17 mouse cellular contexts compared by ENCODE assay signal in the genomic region with DNA sequence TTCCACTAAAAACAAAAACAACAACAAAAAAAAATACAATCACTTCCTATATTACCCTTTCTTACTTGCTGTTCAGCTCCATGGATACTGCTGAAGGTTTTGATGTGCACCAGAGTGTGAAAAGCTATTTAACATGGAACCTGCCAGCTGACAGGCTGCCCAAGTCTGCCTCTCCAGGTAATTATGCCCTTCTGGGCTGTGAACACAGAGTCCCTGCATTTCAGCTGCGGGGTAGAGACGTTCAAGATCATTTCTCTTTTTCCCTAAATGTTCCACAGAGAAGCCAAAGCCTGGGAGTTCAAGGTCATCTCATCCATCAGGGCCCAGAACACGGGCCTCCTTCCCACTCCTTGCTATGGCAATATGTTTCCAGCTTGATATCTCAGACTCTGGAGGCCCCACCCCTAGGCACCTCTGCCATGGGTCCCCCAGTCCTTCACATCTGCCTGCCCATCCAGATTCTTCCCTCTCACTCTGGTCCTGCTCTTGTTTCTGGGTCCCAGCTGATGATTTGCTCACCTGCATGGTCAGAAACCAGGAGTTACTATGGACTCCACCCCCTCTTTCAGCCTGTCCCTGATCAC.
DNase-seq lines count a peak whose midpoint lies in the region; ATAC-seq and TF ChIP-seq lines count a peak whose summit lies in the region.
"Had no signal": no experiment of that assay in that cellular context is flagged by ENCODE, and none has a peak within 500 bp of the region (broad histone marks: within the 10 kb centered on the region; RNA-seq: fewer than 3 reads in every experiment).

No protein-coding gene starts in this region.

- 0 out of 2 replicates have a peak overlapping the region, but pooled peaks have one; percentile 50 for H3K27ac ChIP-seq in hindbrain, embryonic 14.5 days
- H3K27ac ChIP-seq in hindbrain, embryonic 11.5 days (ENCODE audit: low read depth, low read length) = no peak overlapping the region
- no peak overlapping the region for H3K27ac ChIP-seq in liver, embryonic 14.5 days
- no peak overlapping the region for H3K27ac ChIP-seq in liver, embryonic 11.5 days (ENCODE audit: low read depth, low read length)
- no peak overlapping the region for H3K27ac ChIP-seq in liver, embryonic 15.5 days (replicated peaks)
- H3K27ac ChIP-seq: heart, embryonic 13.5 days; lung, embryonic 15.5 days had no signal

- H3K36me3 ChIP-seq in hindbrain, embryonic 14.5 days (replicated peaks; ENCODE audit: control insufficient read depth, insufficient read depth) = no peaks in the 10 kb centered on the region
- no peaks in the 10 kb centered on the region for H3K36me3 ChIP-seq in hindbrain, embryonic 11.5 days (ENCODE audit: control insufficient read depth, insufficient read depth, low read length)
- H3K36me3 ChIP-seq in liver, embryonic 14.5 days (replicated peaks; ENCODE audit: control insufficient read depth, insufficient read depth, low read depth) = no peaks in the 10 kb centered on the region
- H3K36me3 ChIP-seq in liver, embryonic 11.5 days (ENCODE audit: control insufficient read depth, insufficient read depth, low read length) = no peaks in the 10 kb centered on the region
- H3K36me3 ChIP-seq in liver, embryonic 15.5 days (replicated peaks) = no peaks in the 10 kb centered on the region
- H3K36me3 ChIP-seq: G1E; heart, embryonic 13.5 days; lung, embryonic 15.5 days had no signal

- ATAC-seq in hindbrain, embryonic 14.5 days (ENCODE audit: low FRiP score) = no peak
- no peak for ATAC-seq in hindbrain, embryonic 11.5 days (ENCODE audit: low FRiP score)
- ATAC-seq in liver, embryonic 14.5 days (ENCODE audit: insufficient read depth) = peak; percentile 52; the same call in 1 of the 2 replicates
- ATAC-seq in liver, embryonic 11.5 days (replicated peaks; ENCODE audit: low FRiP score) = no peak
- ATAC-seq in liver, embryonic 15.5 days (ENCODE audit: insufficient read depth) = 0 out of 2 replicates have a peak, but pooled peaks have one; percentile 66
- ATAC-seq: midbrain, embryonic 16.5 days had no signal

- no peak overlapping the region for H3K4me2 ChIP-seq in hindbrain, embryonic 14.5 days (replicated peaks)
- H3K4me2 ChIP-seq in hindbrain, embryonic 11.5 days (replicated peaks; ENCODE audit: low read depth, low read length) = no peak overlapping the region
- no peak overlapping the region for H3K4me2 ChIP-seq in liver, embryonic 14.5 days (ENCODE audit: low read depth)
- no peak overlapping the region for H3K4me2 ChIP-seq in liver, embryonic 11.5 days
- H3K4me2 ChIP-seq in liver, embryonic 15.5 days = no peak overlapping the region
- H3K4me2 ChIP-seq: heart, embryonic 13.5 days; lung, embryonic 15.5 days had no signal

- no peak overlapping the region for H3K4me3 ChIP-seq in hindbrain, embryonic 14.5 days (replicated peaks; ENCODE audit: low read length)
- no peak overlapping the region for H3K4me3 ChIP-seq in hindbrain, embryonic 11.5 days (ENCODE audit: low read depth, low read length)
- H3K4me3 ChIP-seq in liver, embryonic 14.5 days (ENCODE audit: insufficient read depth in 1 of 2, low read depth in 2 of 2, low read length in 2 of 2) = no peak overlapping the region
- no peak overlapping the region for H3K4me3 ChIP-seq in liver, embryonic 11.5 days (ENCODE audit: low read depth, low read length)
- no peak overlapping the region for H3K4me3 ChIP-seq in liver, embryonic 15.5 days (replicated peaks)
- H3K4me3 ChIP-seq: heart, embryonic 13.5 days; lung, embryonic 15.5 days had no signal

- no peak for TF ChIP-seq EP300 in liver, embryonic 14.5 days (IDR thresholded peaks at IDR 0.05; ENCODE audit: low read depth)

- 58% methylated on average over 3 of the region's 3 CpGs for WGBS in hindbrain, embryonic 14.5 days
- WGBS in hindbrain, embryonic 11.5 days = 78% methylated on average over 3 of the region's 3 CpGs
- 32% methylated on average over 3 of the region's 3 CpGs for WGBS in liver, embryonic 14.5 days (ENCODE audit: insufficient replicate concordance)
- WGBS in liver, embryonic 11.5 days = 62% methylated on average over 3 of the region's 3 CpGs
- WGBS in liver, embryonic 15.5 days (ENCODE audit: insufficient replicate concordance) = 40% methylated on average over 3 of the region's 3 CpGs

- H3K27me3 ChIP-seq in hindbrain, embryonic 14.5 days (ENCODE audit: control insufficient read depth, insufficient read depth, low read length) = no peaks in the 10 kb centered on the region
- no peaks in the 10 kb centered on the region for H3K27me3 ChIP-seq in hindbrain, embryonic 11.5 days (ENCODE audit: control insufficient read depth, insufficient read depth, low read length)
- H3K27me3 ChIP-seq in liver, embryonic 14.5 days (ENCODE audit: control insufficient read depth, insufficient read depth, low read length) = no peaks in the 10 kb centered on the region
- H3K27me3 ChIP-seq in liver, embryonic 11.5 days (replicated peaks; ENCODE audit: control insufficient read depth, insufficient read depth, low read length) = no peaks in the 10 kb centered on the region
- no peaks in the 10 kb centered on the region for H3K27me3 ChIP-seq in liver, embryonic 15.5 days
- H3K27me3 ChIP-seq: heart, embryonic 13.5 days; lung, embryonic 15.5 days had no signal

- H3K9ac ChIP-seq in hindbrain, embryonic 14.5 days = no peak overlapping the region
- H3K9ac ChIP-seq in hindbrain, embryonic 11.5 days (ENCODE audit: low read depth, low read length) = no peak overlapping the region
- no peak overlapping the region for H3K9ac ChIP-seq in liver, embryonic 14.5 days (replicated peaks)
- no peak overlapping the region for H3K9ac ChIP-seq in liver, embryonic 11.5 days (ENCODE audit: low read depth, low read length)
- no peak overlapping the region for H3K9ac ChIP-seq in liver, embryonic 15.5 days
- H3K9ac ChIP-seq: heart, embryonic 13.5 days; lung, embryonic 15.5 days had no signal

- H3K9me3 ChIP-seq in hindbrain, embryonic 14.5 days (ENCODE audit: control insufficient read depth, low read length) = no peaks in the 10 kb centered on the region
- H3K9me3 ChIP-seq in hindbrain, embryonic 11.5 days (ENCODE audit: control insufficient read depth, low read length) = no peaks in the 10 kb centered on the region
- H3K9me3 ChIP-seq in liver, embryonic 14.5 days (ENCODE audit: control insufficient read depth, low read length) = no peaks in the 10 kb centered on the region
- no peaks in the 10 kb centered on the region for H3K9me3 ChIP-seq in liver, embryonic 11.5 days (ENCODE audit: control insufficient read depth, low read length)
- no peaks in the 10 kb centered on the region for H3K9me3 ChIP-seq in liver, embryonic 15.5 days (replicated peaks)
- H3K9me3 ChIP-seq: heart, embryonic 13.5 days; lung, embryonic 15.5 days had no signal

- no peak for TF ChIP-seq CTCF in liver, embryonic 14.5 days (IDR thresholded peaks at IDR 0.05; ENCODE audit: low read depth)

- no peak for DNase-seq in hindbrain, embryonic 14.5 days (ENCODE audit: low spot score)
- no peak for DNase-seq in hindbrain, embryonic 11.5 days (ENCODE audit: low spot score)
- no peak for DNase-seq in liver, embryonic 14.5 days (ENCODE audit: low read depth in 3 of 3, low spot score in 3 of 3)
- no peak for DNase-seq in liver, embryonic 11.5 days (ENCODE audit: low spot score)
- DNase-seq in kidney, adult 8-10 months = peak; percentile 47 to 74
- DNase-seq in right cerebral cortex, postnatal 14 days = no peak
- DNase-seq: adrenal gland, adult 8-10 months; cerebellum, adult 9-11 months; heart, postnatal 4 days; layer of hippocampus, postnatal 36 days; right cerebral cortex, postnatal 4 days; thymus, adult 2 months had no signal

- no peaks in the 10 kb centered on the region for H3K4me1 ChIP-seq in hindbrain, embryonic 14.5 days (replicated peaks; ENCODE audit: control insufficient read depth, insufficient read depth, low read length)
- H3K4me1 ChIP-seq in hindbrain, embryonic 11.5 days (replicated peaks; ENCODE audit: control insufficient read depth, insufficient read depth, low read length) = no peaks in the 10 kb centered on the region
- H3K4me1 ChIP-seq in liver, embryonic 14.5 days (replicated peaks; ENCODE audit: control insufficient read depth in 2 of 2, insufficient read depth in 2 of 2, low read length in 1 of 2) = peaks cover 0 to 2% of the 10 kb centered on the region in 2 experiments; a peak in 1 of 4 replicates
- no peaks in the 10 kb centered on the region for H3K4me1 ChIP-seq in liver, embryonic 11.5 days (replicated peaks; ENCODE audit: control insufficient read depth, insufficient read depth, low read length)
- peaks cover 9% of the 10 kb centered on the region for H3K4me1 ChIP-seq in liver, embryonic 15.5 days (replicated peaks)
- H3K4me1 ChIP-seq: heart, embryonic 13.5 days; lung, embryonic 15.5 days had no signal

Comparison
In these comparisons a context has a peak if more than half of its experiments do, and no peak if none do; other contexts are left out.
1. ATAC-seq: peak in liver, embryonic 14.5 days (single experiment) and liver, embryonic 15.5 days (single experiment); none in hindbrain, embryonic 14.5 days (single experiment), hindbrain, embryonic 11.5 days (single experiment) and liver, embryonic 11.5 days (single experiment).
2. DNase-seq: peak in kidney, adult 8-10 months (2 of 2); none in hindbrain, embryonic 14.5 days (single experiment), hindbrain, embryonic 11.5 days (single experiment), liver, embryonic 14.5 days (0 of 3), liver, embryonic 11.5 days (single experiment) and right cerebral cortex, postnatal 14 days (single experiment).